Mouse (Mus musculus) hindlimb bud, embryonic 11.5 days (tissue): Measurements from ENCODE around the gene Galnt7.

Experiments used
- DNase-seq: peaks from one replicate; pipeline ENCODE4 v3.0.0-alpha.2; 2012; ENCODE audit warnings: low read depth, low spot score; ENCODE audit errors: extremely low spot score

The Galnt7 gene

GRCm38 (mm10) chr8:57503641-57504040, 149.2 kb downstream of the Galnt7 start:
- DNase-seq, result no peak

- no peak for DNase-seq
Measured at GRCm38 (mm10) chr8:57498847-57499511, 153.9 kb downstream of the Galnt7 start.

- DNase-seq, result no peak
Measured at GRCm38 (mm10) chr8:57498494-57498846, 154.4 kb downstream of the Galnt7 start.

- no peak for DNase-seq
Measured at GRCm38 (mm10) chr8:57491873-57492272, 161.0 kb downstream of the Galnt7 start.

GRCm38 (mm10) chr8:57489896-57490295, 162.9 kb downstream of the Galnt7 start:
- DNase-seq, result no peak

GRCm38 (mm10) chr8:57489366-57489765, 163.5 kb downstream of the Galnt7 start:
- no peak for DNase-seq

- no peak for DNase-seq
Measured at GRCm38 (mm10) chr8:57488312-57488765, 164.5 kb downstream of the Galnt7 start.

- DNase-seq, result peak; percentile 80
Measured at GRCm38 (mm10) chr8:57487441-57488155, 165.2 kb downstream of the Galnt7 start, which contains the start of gene Sap30. Sap30 (minus strand) TSS chr8:57487860.

GRCm38 (mm10) chr8:57486491-57487440, 166.1 kb downstream of the Galnt7 start:
- DNase-seq, result no peak

- no peak for DNase-seq
Measured at GRCm38 (mm10) chr8:57480606-57481005, 172.2 kb downstream of the Galnt7 start.

- DNase-seq, result no peak
Measured at GRCm38 (mm10) chr8:57479700-57480099, 173.1 kb downstream of the Galnt7 start.

GRCm38 (mm10) chr8:57478406-57478805, 174.4 kb downstream of the Galnt7 start:
- DNase-seq, result no peak
